ENCODE assay signal across 8 mouse cellular contexts in the genomic region with DNA sequence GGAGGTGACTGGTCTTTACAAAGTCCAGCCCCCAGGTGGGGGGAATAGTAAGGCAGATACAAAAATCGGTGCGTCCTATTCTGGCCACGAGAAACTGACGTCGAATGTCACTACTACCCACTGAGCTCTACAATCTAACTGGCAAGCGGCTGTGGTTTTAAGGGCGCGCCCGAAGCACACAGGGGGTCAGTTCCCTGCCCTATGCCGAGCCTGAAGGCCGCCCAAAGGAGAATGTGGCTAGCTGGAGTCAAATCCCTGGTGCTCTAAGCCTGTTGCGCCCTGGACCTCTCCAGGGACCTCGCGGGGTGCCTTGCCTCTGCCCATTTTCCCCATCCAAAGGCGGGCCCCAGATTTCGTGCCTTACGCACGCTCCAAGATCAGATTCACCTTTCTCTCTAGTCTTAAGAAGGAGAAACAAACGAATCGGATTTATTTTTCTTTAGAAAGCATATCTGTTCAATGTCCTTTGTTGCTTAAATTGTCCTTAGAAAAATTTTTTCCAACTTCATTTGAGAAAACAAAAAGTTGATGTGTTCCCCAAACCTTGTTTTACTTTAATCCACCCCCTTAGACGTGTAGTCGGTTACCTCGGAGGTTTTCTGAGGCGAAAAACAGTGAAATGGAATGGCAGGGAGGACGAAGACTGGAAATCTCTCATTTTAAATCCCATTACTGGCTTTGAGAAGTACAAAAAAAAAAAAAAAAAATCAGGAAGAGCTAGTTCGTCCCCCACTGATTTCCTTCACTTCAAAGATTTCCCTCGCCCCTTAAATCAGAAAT.
A peak's percentile ranks its signal among the peaks of the same experiment; 100 is the strongest.
DNase-seq lines count a peak whose midpoint lies in the region; ATAC-seq lines count a peak whose summit lies in the region.

No protein-coding gene starts in this region.

- H3K36me3 ChIP-seq in heart, embryonic 16.5 days (ENCODE audit: control insufficient read depth, insufficient read depth), result no peaks in the 10 kb centered on the region
- no peaks in the 10 kb centered on the region for H3K36me3 ChIP-seq in liver, embryonic 16.5 days (ENCODE audit: control insufficient read depth, insufficient read depth)

- H3K9ac ChIP-seq in heart, embryonic 16.5 days (ENCODE audit: low read length), result no peak overlapping the region
- H3K9ac ChIP-seq in liver, embryonic 16.5 days (ENCODE audit: low read depth, low read length), result no peak overlapping the region

- H3K27me3 ChIP-seq in heart, embryonic 16.5 days (ENCODE audit: control insufficient read depth, insufficient read depth, low read length), result peaks cover 56% of the 10 kb centered on the region
- peaks cover 71% of the 10 kb centered on the region for H3K27me3 ChIP-seq in liver, embryonic 16.5 days (ENCODE audit: control insufficient read depth, insufficient read depth, low read depth, low read length)

- H3K27ac ChIP-seq in heart, embryonic 16.5 days (ENCODE audit: low read length), result no peak overlapping the region
- H3K27ac ChIP-seq in liver, embryonic 16.5 days (ENCODE audit: low read length), result no peak overlapping the region

- WGBS in heart, embryonic 16.5 days, result 5% methylated on average over 27 of the region's 27 CpGs
- 3% methylated on average over 27 of the region's 27 CpGs for WGBS in liver, embryonic 16.5 days (ENCODE audit: insufficient replicate concordance)

- peak; percentile 50 for DNase-seq in adrenal gland, postnatal 10 days
- no peak for DNase-seq in adrenal gland, postnatal 4 days (ENCODE audit: low spot score in 2 of 2)
- peak; percentile 49 for DNase-seq in adrenal gland, postnatal 14 days
- no peak for DNase-seq in cerebellum, adult 9-11 months
- no peak for DNase-seq in layer of hippocampus, postnatal 36 days

- no peaks in the 10 kb centered on the region for H3K9me3 ChIP-seq in heart, embryonic 16.5 days (replicated peaks; ENCODE audit: control insufficient read depth, low read length)
- no peaks in the 10 kb centered on the region for H3K9me3 ChIP-seq in liver, embryonic 16.5 days (replicated peaks; ENCODE audit: control insufficient read depth, low read length)

- H3K4me1 ChIP-seq in heart, embryonic 16.5 days (ENCODE audit: control insufficient read depth, insufficient read depth, low read length), result peaks cover 25% of the 10 kb centered on the region
- peaks cover 3% of the 10 kb centered on the region for H3K4me1 ChIP-seq in liver, embryonic 16.5 days (ENCODE audit: control insufficient read depth, low read depth, low read length)

- no peak for ATAC-seq in heart, embryonic 16.5 days (replicated peaks; ENCODE audit: extremely low read depth, insufficient read depth, low FRiP score)
- ATAC-seq in liver, embryonic 16.5 days (ENCODE audit: low read depth), result no peak
- ATAC-seq in cerebellum, adult (ENCODE audit: insufficient number of reproducible peaks, low FRiP score, low TSS enrichment), result no peak

- H3K4me3 ChIP-seq in heart, embryonic 16.5 days (ENCODE audit: low read length), result peak overlapping the region; percentile 42
- H3K4me3 ChIP-seq in liver, embryonic 16.5 days (ENCODE audit: low read depth, low read length), result no peak overlapping the region

- H3K4me2 ChIP-seq in heart, embryonic 16.5 days (ENCODE audit: low read depth, low read length), result peak overlapping the region; percentile 60
- peak overlapping the region; percentile 38; the same call in 1 of the 2 replicates for H3K4me2 ChIP-seq in liver, embryonic 16.5 days (ENCODE audit: low read depth, low read length)

Comparison
In these comparisons a context has a peak if more than half of its experiments do, and no peak if none do; other contexts are left out.
1. DNase-seq: peak in adrenal gland, postnatal 10 days (single experiment) and adrenal gland, postnatal 14 days (single experiment); none in adrenal gland, postnatal 4 days (0 of 2), cerebellum, adult 9-11 months (single experiment) and layer of hippocampus, postnatal 36 days (0 of 2).